Mouse (Mus musculus): ENCODE results near the gene Ube2d3.

DNA sequence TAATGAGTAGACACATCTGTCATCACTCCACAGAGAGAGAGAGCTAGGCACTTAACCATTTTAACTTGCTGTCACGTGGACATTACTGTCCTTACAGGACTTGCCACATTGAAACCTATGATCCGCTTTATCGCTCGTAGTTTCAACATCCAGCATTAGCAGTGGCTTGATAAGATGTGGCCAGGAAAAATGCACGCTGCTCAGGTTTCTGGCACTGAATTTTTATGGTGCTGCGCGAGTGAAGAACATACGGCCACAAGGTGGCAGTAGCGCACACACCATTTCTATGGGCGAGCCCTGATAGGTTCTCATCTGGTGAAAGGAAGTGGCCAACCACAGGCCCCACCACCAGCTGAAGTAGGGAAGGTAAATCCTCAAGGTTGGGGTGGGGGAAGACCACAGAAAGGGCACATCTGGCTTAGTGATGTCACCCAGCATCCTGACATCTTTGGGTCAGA lies 35.7 kb upstream of the Ube2d3 start:
- TF ChIP-seq GATA1 (IDR thresholded peaks at IDR 0.05; ENCODE audit: borderline replicate concordance, low read length) = no peak
- no peak for TF ChIP-seq FLI1 (IDR thresholded peaks at IDR 0.05; ENCODE audit: low read length)

Data from megakaryocyte, embryonic 14.5 days (primary cell).